Mouse (Mus musculus): ENCODE measurements around the gene Ncf2. TPM values are rescaled to one million over a fixed set of nuclear protein-coding genes. Genes with fewer than 3 reads are reported as not detected.

Gene Ncf2
- polyA plus RNA-seq (2012; rRNA removed), result 0.88 and 1.2 TPM in 2 replicates

DNA sequence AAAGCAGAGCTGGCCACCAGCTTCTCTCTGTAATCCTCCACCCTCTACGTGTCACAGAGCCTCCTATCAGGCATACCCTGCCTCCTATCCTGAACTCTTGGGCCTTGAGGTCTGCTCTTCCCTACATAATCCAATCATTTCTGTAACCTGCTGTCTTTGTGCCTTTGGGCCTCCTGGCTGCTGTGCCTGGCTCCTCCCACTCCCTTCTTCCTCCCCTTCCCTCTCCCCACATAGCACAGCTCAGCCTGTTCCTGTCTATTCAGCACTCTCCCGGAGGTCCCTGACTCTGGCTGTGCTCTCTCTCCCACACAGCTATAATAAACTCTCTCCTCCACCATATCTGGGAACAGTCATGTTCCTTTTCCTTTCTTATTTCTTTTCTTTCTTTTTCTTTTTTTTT, at the start of gene Ncf2:
Gene Ncf2, plus strand, starts transcription at position 298 of the 400 bp plus-strand sequence.

DNA sequence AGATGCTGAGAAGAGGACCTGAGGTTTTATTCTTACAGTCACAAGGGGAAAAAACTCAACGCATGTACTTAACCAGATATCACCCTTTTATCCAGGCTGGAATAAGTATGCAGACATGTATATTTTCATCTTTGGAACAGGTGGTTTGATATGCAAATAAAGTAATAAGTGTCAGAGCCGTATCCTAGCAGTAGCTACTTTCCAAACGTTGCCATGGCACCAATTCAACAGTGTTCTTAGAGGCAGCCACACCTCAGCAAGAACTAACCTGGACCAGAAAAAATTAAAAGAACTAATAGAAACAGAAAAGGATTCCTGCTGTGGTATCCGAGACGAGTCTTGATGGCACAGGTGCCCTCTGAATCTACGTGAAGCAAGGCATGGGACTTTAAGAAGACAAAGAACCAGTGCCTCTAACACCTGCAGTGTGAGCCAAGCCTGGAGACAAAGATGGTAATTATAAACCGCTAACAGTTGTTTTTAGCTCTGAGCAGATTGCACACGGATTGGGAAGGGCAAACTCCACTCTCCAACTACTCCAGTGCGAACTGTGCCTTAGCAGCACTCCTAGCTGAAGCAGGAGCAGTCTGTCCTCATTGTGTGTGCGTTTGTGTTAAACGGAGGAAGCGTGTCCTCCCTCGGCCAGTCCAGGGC, 49.6 kb upstream of the Ncf2 start, which contains the start of gene Apobec4:
Gene Apobec4, plus strand, starts transcription at position 240 of the 654 bp plus-strand sequence.

DNA sequence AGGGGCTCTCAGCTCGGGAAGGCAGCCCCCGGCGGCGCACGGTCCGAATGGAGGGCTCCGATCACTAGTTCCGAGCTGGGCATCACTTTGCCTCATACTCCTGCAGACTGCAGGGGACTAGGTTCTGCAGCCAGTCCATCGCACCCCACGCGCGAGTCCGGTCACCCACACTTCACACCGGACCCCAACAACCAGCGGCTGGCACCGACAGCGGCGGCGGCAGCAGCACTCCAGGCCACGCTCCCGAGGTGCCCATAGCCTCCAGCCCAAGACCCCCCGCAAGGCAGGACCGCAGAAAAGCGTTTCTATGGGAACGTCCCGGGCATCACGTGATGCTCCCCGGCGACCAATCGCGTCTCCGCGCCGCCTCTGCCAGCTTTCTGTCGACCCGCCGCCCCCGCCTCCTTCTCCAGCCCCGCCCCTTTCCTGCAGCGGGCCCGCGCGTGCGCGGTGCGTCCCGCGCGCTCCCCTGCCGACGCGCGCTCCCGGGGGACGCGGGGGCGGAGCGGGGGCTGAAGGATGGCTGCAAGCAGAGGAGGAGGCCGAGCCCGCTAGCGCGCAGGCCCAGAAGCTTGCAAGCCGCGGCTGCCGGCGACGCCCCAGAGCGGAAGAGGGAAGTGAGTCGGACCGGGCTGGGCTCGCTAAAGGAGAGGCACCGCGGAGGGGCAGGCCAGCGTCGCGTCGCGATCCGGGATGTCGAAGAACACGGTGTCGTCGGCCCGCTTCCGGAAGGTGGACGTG, 33.8 kb upstream of the Ncf2 start, which contains the start of the genes Rgl1 and Arpc5:
Gene Rgl1, minus strand, starts transcription at position 320 of the 741 bp plus-strand sequence.
Gene Arpc5, plus strand, starts transcription at position 511 of the 741 bp plus-strand sequence.

Other genes with a start within 250 kb of the Ncf2 start
- gene Apobec4, start 49.6 kb upstream of the Ncf2 start, polyA plus RNA-seq (2012; rRNA removed), result not detected in 2 replicates
- gene Rgl1, start 33.8 kb upstream of the Ncf2 start, polyA plus RNA-seq (2012; rRNA removed), result 2.4 and 3.2 TPM in 2 replicates
- 10.3 and 13.5 TPM in 2 replicates for gene Arpc5, start 33.7 kb upstream of the Ncf2 start, polyA plus RNA-seq (2012; rRNA removed)
- gene Smg7, start 102.5 kb downstream of the Ncf2 start, polyA plus RNA-seq (2012; rRNA removed), result 7.9 and 16.6 TPM in 2 replicates
- 0.34 and 0.54 TPM in 2 replicates for gene Nmnat2, start 154.8 kb downstream of the Ncf2 start, polyA plus RNA-seq (2012; rRNA removed)